Mouse (Mus musculus): ENCODE results near the gene Gm20708. TPM values are rescaled to one million over a fixed set of nuclear protein-coding genes. Genes with fewer than 3 reads are reported as not detected.
A peak's percentile ranks its signal among the peaks of the same experiment; 100 is the strongest.

Gm20708 gene
- polyA plus RNA-seq, 1 experiment from 2014 or later: not detected

GRCm38 (mm10) chr11:117882208-117882607 is 72.7 kb downstream of the Gm20708 start:
- no peak overlapping the region for H3K4me3 ChIP-seq (replicated peaks)
- no peaks in the 10 kb centered on the region for H3K36me3 ChIP-seq
- no peak for ATAC-seq (ENCODE audit: low read depth)
- 69% methylated on average over 1 of the region's 1 CpGs for WGBS (ENCODE audit: insufficient replicate concordance)
- H3K9ac ChIP-seq: no peak overlapping the region
- no peaks in the 10 kb centered on the region for H3K9me3 ChIP-seq (replicated peaks)
- peak overlapping the region; percentile 64 for H3K27ac ChIP-seq
- no peak overlapping the region for H3K4me2 ChIP-seq
- 0 out of 2 replicates have a peak, but pooled peaks cover 3% of the 10 kb centered on the region for H3K27me3 ChIP-seq
- no peak for DNase-seq
- H3K4me1 ChIP-seq (replicated peaks): peaks cover 50% of the 10 kb centered on the region

DNA sequence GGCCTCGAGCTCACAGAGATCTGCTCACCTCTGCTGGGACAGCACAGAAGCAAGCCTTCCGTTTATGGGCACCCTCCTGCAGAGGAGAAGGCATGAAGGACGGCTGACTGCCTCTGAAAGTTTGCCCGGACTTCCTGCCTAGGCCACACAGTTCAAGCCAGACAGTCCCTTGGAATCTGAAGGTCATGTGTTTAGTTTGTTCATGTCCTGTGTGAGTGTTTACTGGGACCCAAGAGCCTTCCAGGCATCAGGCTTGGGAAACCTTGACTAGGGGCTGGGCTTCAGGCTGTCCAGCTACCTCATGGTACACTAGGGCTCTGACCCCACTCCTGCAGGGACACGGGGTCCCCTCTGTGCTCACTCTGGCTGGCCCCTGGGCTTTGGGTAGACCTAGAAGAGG is 76.5 kb downstream of the Gm20708 start:
- 21% methylated on average over 5 of the region's 5 CpGs for WGBS (ENCODE audit: insufficient replicate concordance)
- H3K4me3 ChIP-seq (replicated peaks): no peak overlapping the region
- H3K27ac ChIP-seq: peak overlapping the region; percentile 29; the same call in 1 of the 2 replicates
- no peaks in the 10 kb centered on the region for H3K36me3 ChIP-seq
- no peak overlapping the region for H3K4me2 ChIP-seq
- H3K9me3 ChIP-seq (replicated peaks): no peaks in the 10 kb centered on the region
- no peak for ATAC-seq (ENCODE audit: low read depth)
- H3K4me1 ChIP-seq (replicated peaks): peaks cover 51% of the 10 kb centered on the region
- H3K9ac ChIP-seq: no peak overlapping the region
- peaks cover 32% of the 10 kb centered on the region for H3K27me3 ChIP-seq
- no peak for DNase-seq

DNA sequence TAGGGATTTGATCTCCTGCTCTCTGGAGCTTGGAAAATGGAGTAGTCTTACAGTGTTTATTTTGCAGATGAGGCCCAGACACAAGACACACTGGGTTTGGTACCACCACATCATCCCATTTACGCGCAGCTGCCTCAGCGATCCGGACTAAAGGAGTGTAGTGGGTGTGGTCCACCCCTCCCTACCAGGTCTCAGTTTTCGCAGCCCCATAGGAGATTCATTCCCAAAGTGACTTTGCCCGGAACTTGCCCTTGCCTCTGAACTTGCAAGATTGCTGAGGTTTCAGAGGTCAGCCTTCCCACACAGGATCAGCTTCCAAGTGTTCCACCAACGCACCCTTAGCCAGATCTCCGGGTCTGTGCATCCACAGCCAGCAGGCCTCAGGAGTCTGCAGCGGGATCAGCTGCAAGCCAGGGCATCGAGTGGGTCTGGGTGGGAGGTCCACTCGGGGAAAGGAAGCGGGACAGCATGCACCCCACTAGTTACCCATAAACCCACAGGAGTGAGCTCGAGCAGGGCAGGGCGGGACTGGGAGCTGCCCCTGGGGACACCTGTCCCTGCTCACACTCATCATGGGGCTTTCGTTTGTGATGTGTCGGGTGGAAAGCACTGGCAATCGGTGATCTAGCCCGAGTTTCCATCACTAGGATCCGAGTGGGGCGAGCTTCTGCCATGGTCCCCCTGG is 78.8 kb downstream of the Gm20708 start:
- Histone ChIP-seq H3K4me2 (no peak overlapping the region), H3K9me3 (replicated peaks) (no peaks in the 10 kb centered on the region), H3K4me3 (replicated peaks) (no peak overlapping the region), H3K27ac (no peak overlapping the region), H3K27me3 (peaks cover 40% of the 10 kb centered on the region), H3K4me1 (replicated peaks) (peaks cover 40% of the 10 kb centered on the region), H3K36me3 (no peaks in the 10 kb centered on the region), H3K9ac (peak overlapping the region; percentile 1; the same call in 1 of the 2 replicates)
- 55% methylated on average over 20 of the region's 20 CpGs for WGBS (ENCODE audit: insufficient replicate concordance)
- DNase-seq (no peak), ATAC-seq (ENCODE audit: low read depth) (no peak)

DNA sequence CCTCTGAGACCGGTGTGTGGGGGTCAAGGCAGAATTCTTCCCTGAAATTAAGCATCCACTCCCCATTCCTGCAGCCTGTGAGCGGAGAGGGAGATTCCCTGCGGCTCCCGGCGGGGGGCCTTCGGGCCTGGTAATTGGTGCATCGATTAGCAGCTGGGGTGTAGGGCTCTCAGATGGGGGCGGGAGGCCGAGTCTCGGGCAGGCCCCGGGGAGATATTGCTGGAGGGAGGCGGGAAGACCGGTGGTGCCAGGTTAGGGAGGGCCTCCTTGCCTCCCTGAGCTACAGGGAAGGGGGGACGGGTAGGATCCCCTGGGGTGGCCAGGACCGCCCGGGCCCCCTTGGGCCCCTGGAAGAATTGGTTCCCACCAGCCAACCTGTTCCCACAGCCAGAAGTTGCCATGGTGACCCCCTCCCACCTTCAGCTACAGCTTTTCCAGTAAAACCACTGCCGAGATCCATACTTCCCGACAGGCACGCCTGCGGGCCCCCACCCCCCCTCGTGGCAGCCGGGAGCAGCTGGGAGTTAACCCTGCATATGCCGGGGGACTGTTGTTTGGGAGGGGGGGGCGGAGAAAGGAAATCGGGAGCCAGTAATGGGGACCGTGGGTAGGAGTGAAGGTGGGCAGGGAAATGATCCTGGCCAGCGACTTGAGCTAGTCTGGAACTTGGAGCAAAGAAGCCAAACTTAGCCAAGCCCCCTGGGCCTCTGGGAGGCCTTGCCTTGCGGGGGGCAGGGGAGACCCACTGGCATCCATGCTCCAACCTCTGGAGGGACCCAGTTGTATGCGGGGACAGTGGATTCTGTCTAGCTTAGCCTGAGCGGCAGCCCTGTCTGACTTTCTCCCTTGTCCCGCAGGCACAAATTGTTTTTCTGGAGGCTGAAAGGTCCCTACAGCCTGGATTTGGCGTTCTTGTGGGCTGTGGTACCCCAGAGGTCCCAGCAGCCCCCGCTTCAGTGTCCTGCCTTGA is 79.7 kb downstream of the Gm20708 start:
- Histone ChIP-seq H3K27ac (no peak overlapping the region), H3K4me1 (replicated peaks) (peaks cover 40% of the 10 kb centered on the region), H3K9me3 (replicated peaks) (no peaks in the 10 kb centered on the region), H3K9ac (peak overlapping the region; percentile 6; the same call in 1 of the 2 replicates), H3K4me3 (replicated peaks) (0 out of 2 replicates have a peak overlapping the region, but pooled peaks have one; percentile 9), H3K36me3 (no peaks in the 10 kb centered on the region), H3K27me3 (peaks cover 40% of the 10 kb centered on the region), H3K4me2 (peak overlapping the region; percentile 33)
- ATAC-seq (ENCODE audit: low read depth) (no peak), DNase-seq (no peak)
- WGBS (ENCODE audit: insufficient replicate concordance): 29% methylated on average over 33 of the region's 33 CpGs

Other genes starting within 250 kb of the Gm20708 start
- 2.8 and 2.9 TPM in 2 replicates for gene Tnrc6c, start 155.4 kb upstream of the Gm20708 start, polyA plus RNA-seq (2015; fragmentation: Nextera tagmentation; extraction: Ambion mirVana)
- gene Tmc8, start 27.6 kb upstream of the Gm20708 start, polyA plus RNA-seq (2015; fragmentation: Nextera tagmentation; extraction: Ambion mirVana): 16.0 and 16.2 TPM in 2 replicates
- gene Tmc6, start 27.5 kb upstream of the Gm20708 start, polyA plus RNA-seq (2015; fragmentation: Nextera tagmentation; extraction: Ambion mirVana): 53.0 and 53.7 TPM in 2 replicates
- 78.8 and 85.7 TPM in 2 replicates for gene 6030468B19Rik, start 12.0 kb upstream of the Gm20708 start, polyA plus RNA-seq (2015; fragmentation: Nextera tagmentation; extraction: Ambion mirVana)
- gene Syngr2, start within 50 bp of the Gm20708 start, polyA plus RNA-seq (2015; fragmentation: Nextera tagmentation; extraction: Ambion mirVana): 50.5 and 55.3 TPM in 2 replicates
- 7.8 and 8.8 TPM in 2 replicates for gene Afmid, start 16.3 kb downstream of the Gm20708 start, polyA plus RNA-seq (2015; fragmentation: Nextera tagmentation; extraction: Ambion mirVana)
- gene Tk1, start 16.4 kb downstream of the Gm20708 start, polyA plus RNA-seq (2015; fragmentation: Nextera tagmentation; extraction: Ambion mirVana): 150 TPM in 2 replicates
- gene Birc5, start 39.6 kb downstream of the Gm20708 start, polyA plus RNA-seq (2015; fragmentation: Nextera tagmentation; extraction: Ambion mirVana): 407 and 437 TPM in 2 replicates
- gene Tmem235, start 51.1 kb downstream of the Gm20708 start, polyA plus RNA-seq (2015; fragmentation: Nextera tagmentation; extraction: Ambion mirVana): not detected in 2 replicates
- gene Tha1, start 63.8 kb downstream of the Gm20708 start, polyA plus RNA-seq (2015; fragmentation: Nextera tagmentation; extraction: Ambion mirVana): 1.4 and 1.9 TPM in 2 replicates
- 6.7 and 6.9 TPM in 2 replicates for gene Socs3, start 160.4 kb downstream of the Gm20708 start, polyA plus RNA-seq (2015; fragmentation: Nextera tagmentation; extraction: Ambion mirVana)
- gene Pgs1, start 176.6 kb downstream of the Gm20708 start, polyA plus RNA-seq (2015; fragmentation: Nextera tagmentation; extraction: Ambion mirVana): 18.1 and 19.4 TPM in 2 replicates

All from liver, embryonic 13.5 days (tissue).